Mouse (Mus musculus) spleen, postnatal 36 days (tissue): ENCODE data around the gene Zbed3.
"Not testable (repeated sequence)": the region's sequence is repeated elsewhere in the genome, so short reads cannot be mapped to it uniquely, and the experiment has no call there.

Experiments used
- DNase-seq, 2 experiments: peaks; one replicate each; pipeline ENCODE4 v3.0.0; 2022; ENCODE audit warnings: low spot score in 2 of 2, mixed read lengths in 1 of 2

Zbed3 gene

DNA sequence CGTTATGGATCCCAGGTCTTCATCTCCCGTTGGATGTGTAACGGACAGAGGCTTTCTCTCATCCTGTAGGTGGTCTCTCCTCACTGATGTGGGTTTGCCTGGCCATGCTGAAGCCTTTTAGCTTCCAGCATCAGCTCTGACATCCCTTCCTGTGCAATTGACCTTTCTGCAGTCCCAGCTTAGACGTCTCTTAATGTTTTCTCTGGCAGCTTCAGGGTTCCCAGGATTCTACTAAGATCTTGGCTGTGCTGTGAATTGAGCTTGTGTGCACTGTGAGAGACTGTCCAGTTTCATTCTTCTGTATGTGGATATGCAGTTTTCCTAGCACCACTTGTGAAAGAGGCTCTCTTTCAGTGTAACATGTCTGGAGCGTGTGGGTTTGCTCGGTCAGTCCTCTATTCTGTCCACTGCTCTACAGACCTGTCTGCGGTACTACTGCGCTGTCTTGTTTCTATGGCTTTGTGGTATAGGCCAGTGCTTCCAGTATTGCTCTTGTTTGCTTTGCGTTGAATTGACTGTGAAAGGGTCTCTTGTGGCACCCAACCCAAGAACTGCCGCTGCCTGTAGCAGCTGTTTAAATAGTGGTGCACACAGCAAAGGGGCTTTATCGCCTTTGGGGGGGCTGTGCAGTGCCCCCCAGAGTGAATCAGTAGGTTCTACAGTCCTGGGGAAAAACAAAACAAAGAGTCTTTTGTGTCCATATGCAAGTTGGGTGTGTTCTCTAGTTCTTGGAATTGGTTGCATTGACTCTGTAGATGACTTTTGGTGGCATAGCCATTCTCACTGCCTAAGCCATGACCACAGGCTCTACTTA is 8.9 kb downstream of the Zbed3 start:
- no peak for DNase-seq

- no peak for DNase-seq
These were observed 12.8 kb downstream of the Zbed3 start for GRCm38 (mm10) chr13:95336122-95336677.

- no peak for DNase-seq
These were observed 20.1 kb downstream of the Zbed3 start for GRCm38 (mm10) chr13:95343470-95343869.

DNA sequence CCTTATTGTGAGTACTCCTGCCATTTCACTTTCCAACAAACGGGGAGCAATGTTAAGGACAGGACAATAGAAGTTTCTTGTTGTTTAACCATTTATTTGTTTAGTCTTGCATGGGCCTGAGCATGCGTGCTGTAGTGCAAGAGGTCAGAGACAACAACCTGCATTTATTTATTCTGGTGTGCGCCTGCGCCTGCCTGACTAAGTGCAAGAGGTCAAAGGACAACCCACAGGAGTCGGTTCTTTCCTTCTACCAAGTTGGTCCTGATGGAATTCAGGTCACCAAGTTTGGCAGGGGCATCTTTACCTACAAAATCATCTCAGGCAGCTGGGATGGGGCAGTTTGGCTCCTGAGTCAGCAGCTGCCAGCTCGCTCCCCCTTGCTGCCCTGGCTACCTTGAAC is 22.5 kb downstream of the Zbed3 start:
- no peak for DNase-seq

GRCm38 (mm10) chr13:95347018-95347696 is 23.7 kb downstream of the Zbed3 start:
- peak in 1 of 2 experiments; percentile 31 for DNase-seq

GRCm38 (mm10) chr13:95348476-95348875 is 25.1 kb downstream of the Zbed3 start:
- DNase-seq: no peak

DNA sequence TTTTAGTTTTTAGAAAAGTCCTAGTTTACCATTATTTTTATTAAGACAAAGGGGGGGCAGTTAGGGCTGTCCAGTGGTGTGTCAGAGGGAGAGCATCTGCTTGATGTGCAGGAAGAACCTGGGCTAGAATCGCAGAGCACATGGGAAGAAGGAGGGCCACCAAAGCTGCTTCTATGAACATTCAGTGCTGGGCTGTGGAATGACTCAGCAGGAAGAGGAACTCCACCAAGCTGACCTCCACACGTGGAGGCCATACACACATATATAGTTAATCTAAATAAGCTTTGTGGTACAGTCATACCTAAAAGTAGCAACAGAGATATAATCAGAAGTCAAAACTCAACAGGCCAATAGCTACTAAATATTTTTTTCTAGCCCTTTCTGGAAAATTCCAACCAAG is 34.8 kb downstream of the Zbed3 start:
- DNase-seq: no peak

GRCm38 (mm10) chr13:95363440-95363839 is 40.0 kb downstream of the Zbed3 start:
- DNase-seq: no peak

- no peak for DNase-seq
These were observed 42.9 kb downstream of the Zbed3 start for GRCm38 (mm10) chr13:95366356-95366755.

DNA sequence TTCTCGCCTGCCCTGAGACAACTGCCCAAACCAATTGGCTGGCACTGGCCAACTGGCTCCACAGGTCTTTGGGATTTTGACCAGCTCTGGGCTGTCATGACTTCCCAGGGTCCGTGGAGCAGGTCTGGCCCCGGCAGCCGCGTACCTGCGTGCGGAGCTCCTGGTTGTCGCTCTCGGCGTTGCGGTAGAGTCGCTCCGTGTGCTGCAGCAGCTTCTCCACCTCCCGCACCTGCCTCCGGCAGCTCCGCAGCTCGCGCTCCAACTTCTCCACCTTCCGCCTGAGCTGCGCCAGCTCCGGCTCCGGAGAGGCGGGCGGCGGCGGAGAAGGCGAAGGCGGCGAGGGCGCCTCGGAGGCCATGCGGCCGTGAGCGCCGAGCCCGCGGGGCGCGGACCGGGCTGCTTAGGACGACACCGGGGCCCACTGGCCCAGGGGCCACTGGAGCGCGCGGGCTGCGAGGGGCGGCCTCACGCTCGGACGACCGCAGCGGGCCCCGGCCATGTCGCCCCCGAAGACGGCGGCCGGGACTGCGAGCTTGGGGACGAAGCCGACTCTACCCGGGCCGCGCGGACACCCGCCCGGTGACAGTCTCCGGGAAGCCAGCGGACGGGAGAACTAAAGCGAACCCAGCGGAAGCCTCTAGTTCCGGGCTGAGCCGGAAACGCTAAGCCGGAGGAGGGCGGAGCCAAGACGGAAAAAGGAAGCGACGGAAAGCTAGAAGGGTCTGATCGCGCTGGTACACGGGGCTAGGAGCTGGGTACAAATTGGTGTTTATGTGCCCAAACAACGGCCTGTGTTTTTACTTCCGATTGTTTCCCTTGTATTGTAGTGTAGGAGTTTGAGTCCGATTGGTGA is 51.5 kb downstream of the Zbed3 start, which contains the start of gene Aggf1:
Gene Aggf1 (minus strand): TSS at position 652 of the 853 bp plus-strand sequence.
- DNase-seq: peak; percentile 88 to 89

DNA sequence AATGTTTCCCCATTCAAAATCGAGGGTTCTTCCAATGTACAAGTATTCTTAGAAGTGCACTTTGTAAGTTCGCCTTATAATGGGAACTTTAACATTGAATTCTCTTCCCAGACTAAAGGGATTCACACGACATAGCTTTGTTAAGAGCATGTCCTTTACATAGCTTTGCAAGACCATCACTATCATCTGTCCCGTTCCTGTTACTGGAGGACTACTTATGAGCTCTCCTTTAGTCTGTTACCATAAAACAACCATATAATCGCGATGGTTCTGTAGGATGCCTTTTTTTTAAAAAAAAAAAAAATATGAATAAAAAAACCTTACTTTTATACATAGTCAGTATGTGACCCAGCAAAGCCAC is 52.1 kb downstream of the Zbed3 start:
- no peak for DNase-seq

- not testable (repeated sequence) for DNase-seq
These were observed 53.4 kb downstream of the Zbed3 start for GRCm38 (mm10) chr13:95376689-95377289.

DNA sequence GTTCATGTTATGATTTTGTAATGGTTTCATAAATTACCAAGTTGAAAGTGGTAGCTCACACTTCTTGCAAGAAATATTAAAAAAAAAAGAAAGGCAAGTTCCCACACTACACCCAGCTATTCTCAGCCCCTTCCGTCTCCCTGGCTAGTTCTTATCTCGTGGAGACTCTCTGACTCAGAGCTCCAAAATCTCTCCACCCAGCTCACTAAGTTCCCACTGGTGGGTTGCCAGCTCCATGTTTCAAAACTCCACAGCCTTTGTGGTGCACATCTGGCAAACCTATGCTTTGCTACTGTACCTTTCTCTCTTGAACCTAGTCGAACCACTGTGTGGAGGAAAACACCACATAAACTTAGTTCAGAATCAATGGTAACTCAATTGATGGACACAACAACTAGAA is 55.3 kb downstream of the Zbed3 start:
- DNase-seq: no peak

GRCm38 (mm10) chr13:95382418-95382817 is 59.0 kb downstream of the Zbed3 start:
- DNase-seq: no peak
